Mouse (Mus musculus) liver, embryonic 15.5 days (tissue): ENCODE results near the gene Ssr2. TPM values are rescaled to one million over a fixed set of nuclear protein-coding genes. Genes with fewer than 3 reads are reported as not detected.

ENCODE experiments used
- ATAC-seq: fragments of 200-750 bp; cut with Nextera tagmentation; 2 replicates; pipeline ENCODE4 v1.8.0; 2017; ENCODE audit warnings: moderate number of reproducible peaks, mild to moderate bottlenecking, moderate library complexity; ENCODE audit not compliant: insufficient read depth
- H3K27ac ChIP-seq: fragments of 300-500 bp; sonication (generic); replicated peaks from 2 replicates; pipeline ENCODE4 v1.5.1; 2015; ENCODE audit warnings: mild to moderate bottlenecking, inconsistent platforms
- H3K27me3 ChIP-seq: fragments of 300-500 bp; sonication (generic); 2 replicates; pipeline ENCODE4 v1.6.1; 2015; ENCODE audit warnings: mild to moderate bottlenecking, inconsistent platforms
- H3K36me3 ChIP-seq: fragments of 300-500 bp; sonication (generic); replicated peaks from 2 replicates; pipeline ENCODE4 v1.6.1; 2015; ENCODE audit warnings: moderate library complexity, mild to moderate bottlenecking, inconsistent platforms
- H3K4me1 ChIP-seq: fragments of 300-500 bp; sonication (generic); replicated peaks from 2 replicates; pipeline ENCODE4 v1.6.1; 2015; ENCODE audit warnings: inconsistent platforms
- H3K4me2 ChIP-seq: fragments of 300-500 bp; sonication (generic); 2 replicates; pipeline ENCODE4 v1.6.1; 2015; ENCODE audit warnings: moderate library complexity, mild to moderate bottlenecking, inconsistent platforms
- H3K4me3 ChIP-seq: fragments of 300-500 bp; sonication (generic); replicated peaks from 2 replicates; pipeline ENCODE4 v1.5.1; 2015; ENCODE audit warnings: mild to moderate bottlenecking, inconsistent platforms
- H3K9ac ChIP-seq: fragments of 300-500 bp; sonication (generic); 2 replicates; pipeline ENCODE4 v1.6.1; 2015; ENCODE audit warnings: moderate library complexity, mild to moderate bottlenecking, inconsistent platforms
- H3K9me3 ChIP-seq: fragments of 300-500 bp; sonication (generic); replicated peaks from 2 replicates; pipeline ENCODE4 v1.6.1; 2016; ENCODE audit warnings: inconsistent platforms
- WGBS: fragments of 180-500 bp; shearing (Covaris S2); methylation state at CpG from one replicate; pipeline ENCODE4 v1.1.7; 2015; ENCODE audit warnings: mixed read lengths; ENCODE audit not compliant: insufficient replicate concordance; 5-methylcytosine and 5-hydroxymethylcytosine counted together
- polyA plus RNA-seq: library from polyadenylated mRNA; unstranded; fragments of >200 nt; fragmentation: Nextera tagmentation; extraction: Ambion mirVana; gene quantifications from 2 replicates; pipeline ENCODE4 v1.2.1, GENCODE M21; 2015

The Ssr2 gene
- polyA plus RNA-seq, 1 experiment from 2014 or later, result 190 TPM

DNA sequence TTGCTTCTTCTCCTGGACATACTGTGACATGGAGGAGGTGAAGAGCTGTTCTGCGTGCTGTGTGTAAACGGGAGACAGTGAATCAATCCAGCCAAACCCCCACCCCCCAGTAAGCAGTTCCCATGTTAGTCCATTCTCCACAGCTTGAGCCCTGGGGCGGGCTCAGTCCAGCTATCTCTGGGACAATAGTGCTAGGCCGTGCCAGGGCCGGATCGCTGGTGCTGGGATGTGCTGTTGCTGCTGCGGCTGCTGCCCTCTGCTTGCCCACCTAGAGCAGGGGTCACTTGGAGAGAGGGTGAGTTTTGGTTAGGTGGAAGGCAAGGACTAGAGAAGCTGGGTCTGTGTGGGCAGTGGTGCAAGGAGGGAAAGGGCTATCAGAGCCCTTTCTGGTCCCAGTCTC, 50.6 kb downstream of the Ssr2 start:
- H3K9ac ChIP-seq, result no peak overlapping the region
- ATAC-seq, result no peak
- H3K4me3 ChIP-seq, result no peak overlapping the region
- H3K27ac ChIP-seq, result 0 out of 2 replicates have a peak overlapping the region, but pooled peaks have one; percentile 8
- H3K4me1 ChIP-seq, result peaks cover 91% of the 10 kb centered on the region
- no peaks in the 10 kb centered on the region for H3K27me3 ChIP-seq
- WGBS, result 60% methylated on average over 7 of the region's 7 CpGs
- H3K36me3 ChIP-seq, result peaks cover 26% of the 10 kb centered on the region
- no peak overlapping the region for H3K4me2 ChIP-seq
- no peaks in the 10 kb centered on the region for H3K9me3 ChIP-seq

DNA sequence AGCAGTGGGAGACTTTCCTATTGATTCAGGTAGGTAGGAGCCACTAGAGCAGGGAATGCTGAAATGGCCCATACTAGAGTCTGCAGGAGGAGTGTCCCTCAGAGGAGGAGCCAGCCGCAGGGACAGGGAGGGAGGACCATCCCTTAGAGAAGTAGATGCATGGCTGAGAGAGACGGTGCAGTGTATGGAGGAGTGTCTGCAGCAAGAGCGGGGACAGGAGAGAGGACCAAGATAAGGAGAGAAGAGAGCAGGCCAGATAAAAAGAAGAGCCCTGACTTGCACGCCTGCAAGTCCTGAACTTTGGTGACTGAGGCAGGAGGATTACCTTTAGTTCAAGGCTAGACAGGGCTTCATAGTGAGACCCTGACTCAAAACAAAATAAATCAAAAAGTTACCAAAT, 51.4 kb downstream of the Ssr2 start:
- WGBS, result 18% methylated on average over 4 of the region's 4 CpGs
- no peaks in the 10 kb centered on the region for H3K9me3 ChIP-seq
- no peak overlapping the region for H3K27ac ChIP-seq
- H3K9ac ChIP-seq, result no peak overlapping the region
- H3K36me3 ChIP-seq, result peaks cover 34% of the 10 kb centered on the region
- peak; percentile 70 for ATAC-seq
- no peak overlapping the region for H3K4me2 ChIP-seq
- peaks cover 83% of the 10 kb centered on the region for H3K4me1 ChIP-seq
- H3K27me3 ChIP-seq, result no peaks in the 10 kb centered on the region
- no peak overlapping the region for H3K4me3 ChIP-seq

DNA sequence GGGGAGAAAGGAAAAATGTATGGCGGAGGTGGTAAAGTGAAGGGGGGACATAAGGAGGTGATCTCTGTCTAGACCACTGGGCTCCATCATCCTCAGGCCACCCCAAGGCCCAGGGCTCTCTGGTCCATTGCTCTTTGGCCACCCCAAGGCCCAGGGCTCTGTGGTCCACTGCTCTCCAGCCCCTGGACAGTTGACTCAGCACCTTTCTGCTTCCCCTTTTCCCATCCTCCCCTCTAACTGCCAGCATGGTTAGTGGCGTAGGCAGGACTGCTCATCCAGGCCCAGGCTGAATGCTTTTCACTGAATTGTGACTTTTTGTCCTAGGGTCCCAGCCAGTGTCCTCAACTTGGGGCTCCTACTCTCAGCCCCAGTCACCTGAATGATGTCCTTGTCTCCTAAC, 51.9 kb downstream of the Ssr2 start:
- no peaks in the 10 kb centered on the region for H3K9me3 ChIP-seq
- peaks cover 37% of the 10 kb centered on the region for H3K36me3 ChIP-seq
- no peak overlapping the region for H3K4me3 ChIP-seq
- H3K27ac ChIP-seq, result no peak overlapping the region
- H3K4me2 ChIP-seq, result no peak overlapping the region
- H3K9ac ChIP-seq, result no peak overlapping the region
- H3K4me1 ChIP-seq, result peaks cover 79% of the 10 kb centered on the region
- ATAC-seq, result no peak
- no peaks in the 10 kb centered on the region for H3K27me3 ChIP-seq
- WGBS, result 53% methylated on average over 2 of the region's 2 CpGs

DNA sequence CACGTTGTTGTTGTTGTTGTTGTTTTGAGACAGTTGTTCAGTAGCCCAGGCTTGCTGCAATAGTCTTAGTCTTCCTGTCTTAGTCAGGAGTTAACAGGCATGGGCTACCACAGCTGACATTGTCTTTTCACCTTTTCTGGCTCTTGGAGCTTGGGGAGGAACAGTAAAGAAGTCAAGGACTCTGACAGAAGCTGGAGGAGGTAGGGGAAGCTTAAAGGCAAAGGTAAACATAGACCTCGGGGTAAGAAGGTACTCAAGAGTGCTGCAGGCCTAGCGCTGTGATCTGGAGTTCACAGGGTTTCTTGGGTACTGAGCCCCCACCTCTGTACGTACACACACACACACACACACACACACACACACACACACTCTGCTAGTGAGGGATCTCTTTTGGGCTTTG, 53.1 kb downstream of the Ssr2 start:
- H3K36me3 ChIP-seq, result peaks cover 49% of the 10 kb centered on the region

DNA sequence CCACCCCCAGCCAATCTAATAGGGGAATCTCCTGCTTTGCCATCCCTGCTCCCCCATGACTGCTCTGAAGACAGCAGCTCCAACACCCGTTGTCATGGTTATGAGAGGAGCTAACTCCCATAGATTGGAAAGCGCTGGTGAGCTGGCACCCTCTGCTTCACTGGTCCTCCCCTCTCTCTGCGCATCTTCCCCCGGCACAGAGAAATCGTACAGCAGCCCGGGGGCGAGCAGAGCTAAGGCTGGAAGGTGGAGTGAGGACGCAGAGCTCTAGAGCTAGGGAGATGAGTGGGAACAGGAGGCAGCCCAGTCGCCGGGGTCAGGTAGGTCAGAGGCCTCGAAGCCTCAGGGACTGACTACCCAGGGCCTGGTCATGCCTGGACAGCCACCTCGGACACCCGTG, 53.6 kb downstream of the Ssr2 start:
- Histone ChIP-seq H3K4me1 (peaks cover 61% of the 10 kb centered on the region), H3K36me3 (peaks cover 52% of the 10 kb centered on the region), H3K27me3 (no peaks in the 10 kb centered on the region), H3K9me3 (no peaks in the 10 kb centered on the region), H3K4me3 (no peak overlapping the region), H3K4me2 (no peak overlapping the region), H3K27ac (no peak overlapping the region), H3K9ac (no peak overlapping the region)
- 67% methylated on average over 13 of the region's 13 CpGs for WGBS
- no peak for ATAC-seq

More for the DNA sequence above, 53.1 kb downstream of the Ssr2 start:
- H3K27ac ChIP-seq, result no peak overlapping the region
- no peaks in the 10 kb centered on the region for H3K27me3 ChIP-seq
- no peak overlapping the region for H3K4me3 ChIP-seq
- WGBS, result 62% methylated on average over 4 of the region's 4 CpGs
- no peaks in the 10 kb centered on the region for H3K9me3 ChIP-seq
- no peak overlapping the region for H3K4me2 ChIP-seq
- peaks cover 66% of the 10 kb centered on the region for H3K4me1 ChIP-seq
- ATAC-seq, result no peak
- H3K9ac ChIP-seq, result no peak overlapping the region

DNA sequence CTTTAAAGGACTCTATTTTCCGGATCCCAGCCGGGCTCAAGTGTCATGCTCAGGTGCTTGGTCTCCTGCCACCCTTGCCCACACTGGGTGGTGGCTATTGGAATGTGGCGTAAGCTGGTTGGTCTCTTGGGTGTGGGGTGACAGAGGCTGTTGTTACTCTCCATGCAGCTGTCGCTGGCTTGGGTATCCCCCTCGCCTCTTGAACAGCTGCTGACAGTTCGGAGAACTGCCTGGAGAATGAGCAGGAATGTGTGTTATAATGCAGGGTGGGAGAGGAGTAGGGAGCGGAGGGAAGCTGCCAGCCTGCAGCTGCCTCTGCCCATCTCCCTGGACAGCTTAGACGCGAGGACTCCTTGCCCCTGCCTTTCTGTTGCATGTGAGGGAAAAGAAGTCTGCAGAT, 54.3 kb downstream of the Ssr2 start:
- Histone ChIP-seq H3K4me2 (no peak overlapping the region), H3K4me3 (no peak overlapping the region), H3K9ac (no peak overlapping the region), H3K27me3 (no peaks in the 10 kb centered on the region), H3K9me3 (no peaks in the 10 kb centered on the region), H3K4me1 (peaks cover 54% of the 10 kb centered on the region), H3K27ac (no peak overlapping the region), H3K36me3 (peaks cover 58% of the 10 kb centered on the region)
- no peak for ATAC-seq
- WGBS, result 76% methylated on average over 9 of the region's 9 CpGs

DNA sequence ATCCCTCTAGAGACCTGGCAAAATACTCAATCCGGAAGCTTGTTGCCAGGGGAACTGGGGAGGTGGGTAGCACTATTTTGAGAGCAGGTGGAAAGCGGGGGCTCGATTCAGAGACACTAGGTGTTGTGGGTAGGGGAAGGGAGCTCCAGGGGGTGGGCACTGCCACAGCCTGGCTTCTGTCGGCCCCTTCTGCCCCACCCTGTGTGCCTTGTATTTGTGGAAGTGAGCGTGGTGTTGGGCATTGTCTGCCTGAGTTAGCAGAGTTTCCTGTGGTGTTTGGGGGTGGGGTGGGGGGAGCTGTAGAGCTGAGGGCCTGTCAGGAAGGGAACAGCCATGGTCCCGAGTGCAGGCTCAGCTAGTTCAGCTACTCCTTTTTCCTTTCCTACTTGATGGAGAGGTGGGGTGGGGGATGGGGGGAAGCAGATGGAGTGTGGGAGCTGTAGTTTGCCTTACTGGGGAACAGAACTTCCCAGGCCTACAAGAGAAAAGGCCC, 55.2 kb downstream of the Ssr2 start:
- H3K9ac ChIP-seq, result no peak overlapping the region
- H3K27ac ChIP-seq, result peak overlapping the region; percentile 6; the same call in 1 of the 2 replicates
- H3K4me1 ChIP-seq, result peaks cover 47% of the 10 kb centered on the region
- H3K36me3 ChIP-seq, result peaks cover 67% of the 10 kb centered on the region
- 49% methylated on average over 6 of the region's 6 CpGs for WGBS
- H3K4me3 ChIP-seq, result no peak overlapping the region
- no peak overlapping the region for H3K4me2 ChIP-seq
- ATAC-seq, result no peak
- no peaks in the 10 kb centered on the region for H3K9me3 ChIP-seq
- no peaks in the 10 kb centered on the region for H3K27me3 ChIP-seq

DNA sequence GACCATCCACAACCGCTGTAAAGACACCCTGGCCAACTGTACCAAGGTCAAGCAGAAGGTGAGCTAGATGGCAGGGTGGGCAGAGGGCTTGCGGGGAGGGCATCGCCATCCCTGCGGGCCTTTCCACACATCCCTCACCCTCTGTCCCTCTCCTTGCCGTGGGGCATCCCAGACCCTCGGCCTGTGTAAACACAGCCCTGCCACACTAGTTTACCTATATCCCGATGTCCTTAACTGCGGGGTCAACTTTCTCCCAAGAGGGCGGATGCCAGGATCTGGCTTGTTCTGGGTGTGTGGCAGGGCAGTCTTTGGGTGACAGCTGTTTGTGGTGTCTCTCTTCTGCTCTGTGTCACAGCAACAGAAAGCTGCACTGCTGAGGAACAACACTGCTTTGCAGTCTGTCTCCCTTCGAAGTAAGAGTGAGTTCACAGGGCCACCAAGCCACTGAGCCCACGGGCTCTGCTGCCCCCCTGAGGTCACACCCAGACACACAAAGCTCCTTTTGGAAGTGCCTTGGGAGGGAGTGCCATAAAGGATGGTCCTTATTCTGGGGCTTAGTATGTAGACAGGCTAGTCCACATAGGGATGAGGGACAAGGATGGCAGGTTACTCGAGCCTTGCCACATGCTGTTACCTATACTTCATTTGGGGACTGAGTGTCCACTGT, 56.4 kb downstream of the Ssr2 start:
- Histone ChIP-seq H3K4me1 (peaks cover 35% of the 10 kb centered on the region), H3K27ac (no peak overlapping the region), H3K36me3 (peaks cover 78% of the 10 kb centered on the region), H3K27me3 (no peaks in the 10 kb centered on the region), H3K4me2 (no peak overlapping the region), H3K4me3 (no peak overlapping the region), H3K9ac (no peak overlapping the region), H3K9me3 (no peaks in the 10 kb centered on the region)
- ATAC-seq, result no peak
- 67% methylated on average over 12 of the region's 12 CpGs for WGBS

DNA sequence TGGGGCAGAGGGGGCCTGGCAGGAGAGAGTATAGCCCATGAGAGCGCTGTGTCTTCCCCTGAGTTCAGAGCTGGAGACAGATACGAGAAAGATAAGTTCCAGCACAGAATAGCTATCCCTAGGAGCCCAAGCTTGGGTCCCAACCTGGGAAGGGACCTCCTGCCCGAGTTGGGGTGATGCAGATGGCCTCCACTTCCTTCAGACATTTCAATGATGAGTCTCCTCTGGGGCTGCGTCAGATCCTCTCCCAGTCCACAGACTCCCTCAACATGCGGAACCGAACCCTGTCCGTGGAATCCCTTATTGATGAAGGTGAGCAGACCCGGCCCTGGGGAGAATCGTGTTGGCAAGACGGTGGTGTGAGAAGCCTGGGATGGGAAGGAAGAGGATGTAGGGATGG, 57.4 kb downstream of the Ssr2 start:
- ATAC-seq, result no peak
- H3K9ac ChIP-seq, result no peak overlapping the region
- H3K27me3 ChIP-seq, result no peaks in the 10 kb centered on the region
- no peak overlapping the region for H3K4me3 ChIP-seq
- 78% methylated on average over 10 of the region's 10 CpGs for WGBS
- H3K4me1 ChIP-seq, result peaks cover 26% of the 10 kb centered on the region
- H3K27ac ChIP-seq, result no peak overlapping the region
- no peak overlapping the region for H3K4me2 ChIP-seq
- H3K36me3 ChIP-seq, result peaks cover 86% of the 10 kb centered on the region
- H3K9me3 ChIP-seq, result no peaks in the 10 kb centered on the region

DNA sequence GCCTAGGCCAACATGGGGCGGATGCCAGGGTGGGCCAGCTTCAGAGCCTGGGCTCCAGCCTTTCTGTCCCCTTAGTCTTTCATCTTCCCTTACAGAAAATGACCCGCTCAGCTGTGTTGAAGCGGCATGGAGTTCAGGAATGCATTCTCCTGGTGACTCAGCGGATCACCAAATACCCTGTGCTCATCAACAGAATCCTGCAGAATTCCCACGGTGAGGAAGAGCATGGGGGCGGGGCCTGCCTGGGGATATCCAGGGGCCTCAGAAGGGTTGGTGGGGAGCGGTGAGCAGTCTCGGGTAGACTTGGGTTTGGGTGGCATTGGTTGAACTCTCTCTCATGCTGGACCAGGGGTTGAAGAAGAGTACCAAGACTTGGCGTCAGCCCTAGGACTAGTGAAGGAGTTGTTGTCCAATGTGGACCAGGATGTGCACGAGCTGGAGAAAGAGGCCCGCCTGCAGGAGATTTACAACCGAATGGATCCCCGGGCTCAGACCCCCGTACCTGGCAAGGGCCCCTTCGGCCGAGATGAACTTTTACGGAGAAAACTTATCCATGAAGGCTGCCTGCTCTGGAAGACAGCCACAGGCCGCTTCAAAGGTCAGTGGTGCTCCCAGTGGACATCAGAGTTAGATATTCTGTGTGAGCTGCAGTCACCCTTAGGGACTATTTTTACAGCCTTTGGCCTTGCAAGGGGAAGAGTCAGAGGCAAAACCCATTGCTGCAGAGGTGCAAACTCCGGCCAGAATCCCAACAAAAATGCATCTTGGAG, 60.0 kb downstream of the Ssr2 start:
- Histone ChIP-seq H3K4me2 (no peak overlapping the region), H3K27ac (no peak overlapping the region), H3K9ac (no peak overlapping the region), H3K27me3 (no peaks in the 10 kb centered on the region), H3K4me1 (0 out of 2 replicates have a peak, but pooled peaks cover 2% of the 10 kb centered on the region), H3K36me3 (peaks cover 90% of the 10 kb centered on the region), H3K4me3 (no peak overlapping the region), H3K9me3 (no peaks in the 10 kb centered on the region)
- 79% methylated on average over 19 of the region's 19 CpGs for WGBS
- no peak for ATAC-seq

DNA sequence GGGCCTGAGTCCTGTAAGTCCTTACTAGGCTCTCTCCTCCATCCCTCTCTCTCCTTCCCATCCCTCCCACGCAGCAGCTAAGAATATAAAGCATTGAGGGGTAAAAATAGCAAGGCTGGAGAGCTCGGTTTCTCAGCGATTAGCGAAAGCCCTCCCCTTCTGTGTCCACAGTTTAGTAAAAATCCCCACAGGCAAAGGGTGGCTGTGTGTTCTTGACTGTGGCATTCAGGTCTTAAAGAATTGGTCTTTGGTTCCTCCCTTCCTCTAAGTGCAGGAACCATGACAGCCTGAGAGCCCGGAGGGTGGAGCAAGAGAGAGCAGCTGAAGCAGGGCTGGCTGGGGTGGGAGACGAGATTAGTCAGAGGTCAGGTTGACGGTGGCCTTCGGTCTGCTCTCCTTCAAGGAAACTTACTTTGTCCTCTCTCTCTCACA, 60.9 kb downstream of the Ssr2 start:
- no peaks in the 10 kb centered on the region for H3K4me1 ChIP-seq
- no peak overlapping the region for H3K4me3 ChIP-seq
- WGBS, result 82% methylated on average over 8 of the region's 8 CpGs
- H3K9ac ChIP-seq, result no peak overlapping the region
- no peaks in the 10 kb centered on the region for H3K9me3 ChIP-seq
- no peak overlapping the region for H3K4me2 ChIP-seq
- H3K36me3 ChIP-seq, result peaks cover 86% of the 10 kb centered on the region
- no peaks in the 10 kb centered on the region for H3K27me3 ChIP-seq
- ATAC-seq, result no peak
- H3K27ac ChIP-seq, result no peak overlapping the region
